Mouse (Mus musculus) hindbrain, embryonic 11.5 days (tissue): ENCODE data around the gene Trappc3l. TPM values are rescaled to one million over a fixed set of nuclear protein-coding genes. Genes with fewer than 3 reads are reported as not detected.

Source experiments
- ATAC-seq: fragments of 200-750 bp; cut with Nextera tagmentation; 2 replicates; pipeline ENCODE4 v1.8.0; 2017; ENCODE audit warnings: mild to moderate bottlenecking, moderate TSS enrichment, moderate library complexity; ENCODE audit not compliant: low FRiP score
- DNase-seq: peaks from one replicate; pipeline ENCODE4 v3.0.0-alpha.2; 2015; ENCODE audit warnings: low spot score
- H3K27ac ChIP-seq: fragments of 300-500 bp; sonication (generic); 2 replicates; pipeline ENCODE4 v1.5.1; 2014; ENCODE audit warnings: mild to moderate bottlenecking, low read depth, low read length
- H3K27me3 ChIP-seq: fragments of 300-500 bp; sonication (generic); 2 replicates; pipeline ENCODE4 v1.6.1; 2014; ENCODE audit warnings: mild to moderate bottlenecking, low read length, moderate library complexity, mixed read lengths; ENCODE audit not compliant: control insufficient read depth, insufficient read depth
- H3K36me3 ChIP-seq: fragments of 300-500 bp; sonication (generic); 2 replicates; pipeline ENCODE4 v1.6.1; 2014; ENCODE audit warnings: mild to moderate bottlenecking, low read length, moderate library complexity, mixed read lengths; ENCODE audit not compliant: control insufficient read depth, insufficient read depth
- H3K4me1 ChIP-seq: fragments of 300-500 bp; sonication (generic); replicated peaks from 2 replicates; pipeline ENCODE4 v1.6.1; 2014; ENCODE audit warnings: low read length, mixed read lengths; ENCODE audit not compliant: control insufficient read depth, insufficient read depth
- H3K4me2 ChIP-seq: fragments of 300-500 bp; sonication (generic); replicated peaks from 2 replicates; pipeline ENCODE4 v1.6.1; 2014; ENCODE audit warnings: mild to moderate bottlenecking, low read depth, low read length
- H3K4me3 ChIP-seq: fragments of 300-500 bp; sonication (generic); 2 replicates; pipeline ENCODE4 v1.5.1; 2014; ENCODE audit warnings: low read depth, low read length
- H3K9ac ChIP-seq: fragments of 300-500 bp; sonication (generic); 2 replicates; pipeline ENCODE4 v1.6.1; 2014; ENCODE audit warnings: low read depth, low read length
- H3K9me3 ChIP-seq: fragments of 300-500 bp; sonication (generic); 2 replicates; pipeline ENCODE4 v1.6.1; 2016; ENCODE audit warnings: low read length; ENCODE audit not compliant: control insufficient read depth
- WGBS: fragments of 180-500 bp; shearing (Covaris S2); extraction: QIAGEN DNeasy Blood & Tissue Kit; methylation state at CpG from one replicate; pipeline ENCODE4 v1.1.7; 2014; 5-methylcytosine and 5-hydroxymethylcytosine counted together
- polyA plus RNA-seq: library from polyadenylated mRNA; unstranded; fragments of >200 nt; fragmentation: Nextera tagmentation; extraction: Ambion mirVana; gene quantifications from 2 replicates; pipeline ENCODE4 v1.2.1, GENCODE M21; 2014

Trappc3l gene
- polyA plus RNA-seq, 1 experiment from 2014 or later: not detected

DNA sequence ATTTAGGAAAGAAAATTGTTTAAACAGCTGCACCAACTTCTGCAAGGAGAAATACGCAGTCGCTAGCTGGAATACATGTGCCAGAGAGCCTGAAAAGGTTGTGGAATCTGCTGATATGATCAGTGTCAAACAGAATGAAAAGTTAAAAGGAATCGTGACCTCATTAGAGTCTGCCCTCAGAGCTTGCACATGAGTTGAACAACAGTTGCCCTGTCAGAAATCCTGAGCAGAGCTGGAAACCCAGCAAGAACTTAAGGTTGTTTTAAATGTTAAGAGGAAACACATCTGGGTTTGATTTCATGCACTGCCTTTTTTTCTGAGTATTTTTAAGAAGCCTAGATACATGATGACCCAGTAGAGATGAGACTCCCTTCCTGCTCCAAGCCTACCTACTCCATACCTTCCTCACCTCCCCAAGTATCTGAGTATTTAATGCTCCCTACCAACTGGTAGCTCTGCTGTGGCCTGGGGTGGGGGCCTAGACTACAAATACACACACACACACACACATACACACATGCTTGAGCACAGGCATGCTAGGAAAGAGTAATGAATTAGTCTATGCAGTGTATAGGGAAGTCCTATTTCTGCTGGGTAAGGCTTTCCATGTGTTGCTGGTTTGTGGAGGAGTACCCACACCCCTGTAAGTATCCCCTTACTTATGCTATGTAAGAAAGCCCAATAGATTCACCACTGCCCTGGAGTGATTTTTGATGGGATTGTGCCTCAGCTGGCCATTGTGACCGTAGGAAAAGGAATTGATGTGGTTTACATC lies 74.8 kb downstream of the Trappc3l start:
- H3K36me3 ChIP-seq: no peaks in the 10 kb centered on the region
- H3K27ac ChIP-seq: no peak overlapping the region
- DNase-seq (no peak), ATAC-seq (no peak)
- WGBS: 67% methylated on average over 4 of the region's 4 CpGs
- H3K4me3 ChIP-seq: no peak overlapping the region
- H3K9ac ChIP-seq: no peak overlapping the region
- no peaks in the 10 kb centered on the region for H3K27me3 ChIP-seq
- no peaks in the 10 kb centered on the region for H3K4me1 ChIP-seq
- no peak overlapping the region for H3K4me2 ChIP-seq
- H3K9me3 ChIP-seq: no peaks in the 10 kb centered on the region

DNA sequence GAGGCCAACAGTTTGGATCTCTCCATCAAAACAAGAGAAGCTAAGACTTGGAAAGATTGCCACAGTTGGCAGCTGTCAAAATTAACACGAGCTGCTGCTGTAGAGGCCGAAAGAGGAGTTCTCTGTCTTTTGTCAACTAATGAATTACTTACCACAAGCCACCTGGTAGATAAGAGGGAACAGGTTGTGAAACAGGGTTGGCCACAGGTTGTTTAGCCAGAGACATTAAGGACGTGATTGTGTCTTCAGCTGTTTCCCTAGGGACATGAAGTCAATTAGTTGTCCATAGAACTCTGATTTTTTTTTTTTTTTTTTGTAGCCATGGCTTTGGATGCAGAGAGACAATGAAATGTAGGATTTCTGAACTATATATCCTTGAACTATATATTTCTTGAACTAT lies 79.7 kb downstream of the Trappc3l start:
- 70% methylated on average over 3 of the region's 3 CpGs for WGBS
- ATAC-seq: no peak
- no peaks in the 10 kb centered on the region for H3K9me3 ChIP-seq

GRCm38 (mm10) chr10:34117770-34118169 lies 80.4 kb downstream of the Trappc3l start:
- Histone ChIP-seq H3K27me3 (no peaks in the 10 kb centered on the region), H3K9me3 (no peaks in the 10 kb centered on the region), H3K27ac (no peak overlapping the region), H3K4me1 (no peaks in the 10 kb centered on the region), H3K9ac (no peak overlapping the region), H3K36me3 (no peaks in the 10 kb centered on the region), H3K4me2 (no peak overlapping the region), H3K4me3 (no peak overlapping the region)
- DNase-seq (no peak), ATAC-seq (no peak)

More for the DNA sequence above, 79.7 kb downstream of the Trappc3l start:
- Histone ChIP-seq H3K27me3 (no peaks in the 10 kb centered on the region), H3K4me3 (no peak overlapping the region), H3K4me2 (no peak overlapping the region), H3K36me3 (no peaks in the 10 kb centered on the region), H3K4me1 (no peaks in the 10 kb centered on the region), H3K9ac (no peak overlapping the region), H3K27ac (no peak overlapping the region)
- DNase-seq: no peak

GRCm38 (mm10) chr10:34118421-34118820 lies 81.0 kb downstream of the Trappc3l start:
- ATAC-seq: no peak
- H3K9ac ChIP-seq: no peak overlapping the region

GRCm38 (mm10) chr10:34127392-34128378 lies 90.3 kb downstream of the Trappc3l start, which contains the start of gene Calhm6:
Calhm6 (minus strand) TSS chr10:34127984.
- DNase-seq (peak; percentile 56), ATAC-seq (peak; percentile 64)
- Histone ChIP-seq H3K4me2 (peak within 1 kb of the TSS; percentile 73), H3K27me3 (no peaks in the 10 kb centered on the region), H3K4me1 (no peaks in the 10 kb centered on the region), H3K9ac (peak within 1 kb of the TSS; percentile 31), H3K27ac (no peak within 1 kb of the TSS), H3K36me3 (no peaks in the 10 kb centered on the region), H3K9me3 (no peaks in the 10 kb centered on the region), H3K4me3 (peak within 1 kb of the TSS; percentile 42)
- 17% methylated on average over 44 of the region's 44 CpGs for WGBS

More at GRCm38 (mm10) chr10:34118421-34118820, 81.0 kb downstream of the Trappc3l start:
- 88% methylated on average over 2 of the region's 2 CpGs for WGBS
- H3K4me1 ChIP-seq: no peaks in the 10 kb centered on the region
- H3K27ac ChIP-seq: no peak overlapping the region
- no peak overlapping the region for H3K4me3 ChIP-seq
- H3K9me3 ChIP-seq: no peaks in the 10 kb centered on the region
- H3K27me3 ChIP-seq: no peaks in the 10 kb centered on the region
- no peaks in the 10 kb centered on the region for H3K36me3 ChIP-seq
- no peak overlapping the region for H3K4me2 ChIP-seq
- no peak for DNase-seq

GRCm38 (mm10) chr10:34128391-34128790 lies 91.0 kb downstream of the Trappc3l start:
- 89% methylated on average over 6 of the region's 6 CpGs for WGBS
- H3K4me3 ChIP-seq: no peak overlapping the region
- no peaks in the 10 kb centered on the region for H3K4me1 ChIP-seq
- no peak for DNase-seq
- no peaks in the 10 kb centered on the region for H3K27me3 ChIP-seq
- ATAC-seq: no peak
- H3K9ac ChIP-seq: no peak overlapping the region
- H3K27ac ChIP-seq: no peak overlapping the region
- H3K9me3 ChIP-seq: no peaks in the 10 kb centered on the region
- no peaks in the 10 kb centered on the region for H3K36me3 ChIP-seq
- H3K4me2 ChIP-seq: no peak overlapping the region

- Histone ChIP-seq H3K9me3 (no peaks in the 10 kb centered on the region), H3K4me2 (no peak overlapping the region)
- 85% methylated on average over 2 of the region's 2 CpGs for WGBS
Observed at GRCm38 (mm10) chr10:34131356-34131755, 94.0 kb downstream of the Trappc3l start.

GRCm38 (mm10) chr10:34136432-34136831 lies 99.0 kb downstream of the Trappc3l start:
- WGBS: 16% methylated on average over 6 of the region's 6 CpGs
- no peak for DNase-seq

More at GRCm38 (mm10) chr10:34131356-34131755, 94.0 kb downstream of the Trappc3l start:
- Histone ChIP-seq H3K4me3 (no peak overlapping the region), H3K4me1 (no peaks in the 10 kb centered on the region), H3K9ac (no peak overlapping the region), H3K36me3 (no peaks in the 10 kb centered on the region), H3K27me3 (no peaks in the 10 kb centered on the region), H3K27ac (no peak overlapping the region)
- ATAC-seq (no peak), DNase-seq (no peak)

More at GRCm38 (mm10) chr10:34136432-34136831, 99.0 kb downstream of the Trappc3l start:
- no peak overlapping the region for H3K27ac ChIP-seq
- ATAC-seq: no peak
- no peak overlapping the region for H3K4me2 ChIP-seq
- no peaks in the 10 kb centered on the region for H3K9me3 ChIP-seq
- H3K4me1 ChIP-seq: no peaks in the 10 kb centered on the region
- no peak overlapping the region for H3K9ac ChIP-seq
- no peak overlapping the region for H3K4me3 ChIP-seq
- H3K36me3 ChIP-seq: no peaks in the 10 kb centered on the region
- no peaks in the 10 kb centered on the region for H3K27me3 ChIP-seq
